Mouse (Mus musculus) lung, adult 2 months (tissue): ENCODE results near the gene Slc22a3. TPM values are rescaled to one million over a fixed set of nuclear protein-coding genes. Genes with fewer than 3 reads are reported as not detected.

Experiments used
- DNase-seq: peaks from one replicate; pipeline ENCODE4 v3.0.0; 2022
- H3K4me1 ChIP-seq: fragments of 200-500 bp; 2 replicates; pipeline ENCODE4 v1.6.1; 2011; ENCODE audit warnings: low read length; ENCODE audit not compliant: control insufficient read depth, insufficient read depth
- H3K4me3 ChIP-seq: fragments of 200-500 bp; replicated peaks from 2 replicates; pipeline ENCODE3; 2011; ENCODE audit warnings: low read depth, mild to moderate bottlenecking, control low read depth, low read length; ENCODE audit errors: extremely low read depth
- CTCF ChIP-seq: fragments of 200-500 bp; IDR thresholded peaks from 2 replicates; pipeline ENCODE4 v1.5.1; 2011; ENCODE audit warnings: mild to moderate bottlenecking, low read length, control low read depth; ENCODE audit not compliant: insufficient read depth
- POLR2A ChIP-seq: fragments of 200-500 bp; IDR thresholded peaks from 2 replicates; pipeline ENCODE4 v1.6.1; 2011; ENCODE audit warnings: low read depth, mild to moderate bottlenecking, control low read depth, low read length, borderline replicate concordance; ENCODE audit errors: extremely low read depth
- WGBS: fragments of 180-500 bp; shearing (Covaris S2); methylation state at CpG from one replicate; pipeline ENCODE4 v1.1.7; 2018; 5-methylcytosine and 5-hydroxymethylcytosine counted together
- polyA plus RNA-seq: library from polyadenylated mRNA; depleted of rRNA; stranded (reverse); fragments of >200 nt; gene quantifications from 2 replicates; pipeline ENCODE4 v1.2.3, GENCODE M21; 2012; rRNA removed

Slc22a3 gene
- polyA plus RNA-seq, 1 experiment: 6.0 TPM

- Histone ChIP-seq H3K4me3 (no peak overlapping the region), H3K4me1 (no peaks in the 10 kb centered on the region)
- TF ChIP-seq CTCF (no peak), POLR2A (no peak)
- WGBS: 70% methylated on average over 4 of the region's 4 CpGs
- no peak for DNase-seq
Observed at GRCm38 (mm10) chr17:12380287-12380686, 127.2 kb downstream of the Slc22a3 start.

GRCm38 (mm10) chr17:12377981-12378705 is 129.4 kb downstream of the Slc22a3 start, which contains the start of gene Plg:
Plg (plus strand) TSS chr17:12378608.
- Histone ChIP-seq H3K4me3 (no peak within 1 kb of the TSS), H3K4me1 (no peaks in the 10 kb centered on the region)
- 84% methylated on average over 11 of the region's 11 CpGs for WGBS
- DNase-seq: no peak
- TF ChIP-seq POLR2A (no peak), CTCF (no peak)

GRCm38 (mm10) chr17:12373601-12374144 is 133.8 kb downstream of the Slc22a3 start:
- TF ChIP-seq POLR2A (no peak), CTCF (no peak)
- no peak for DNase-seq
- 60% methylated on average over 3 of the region's 3 CpGs for WGBS

GRCm38 (mm10) chr17:12372021-12372420 is 135.5 kb downstream of the Slc22a3 start:
- H3K4me3 ChIP-seq: no peak overlapping the region
- peak; percentile 68 for DNase-seq
- WGBS: 5% methylated on average over 4 of the region's 4 CpGs
- no peaks in the 10 kb centered on the region for H3K4me1 ChIP-seq
- TF ChIP-seq POLR2A (no peak), CTCF (peak; percentile 97)

More at GRCm38 (mm10) chr17:12373601-12374144, 133.8 kb downstream of the Slc22a3 start:
- Histone ChIP-seq H3K4me1 (no peaks in the 10 kb centered on the region), H3K4me3 (no peak overlapping the region)

- peak; percentile 27 for DNase-seq
- TF ChIP-seq CTCF (no peak), POLR2A (no peak)
- no peak overlapping the region for H3K4me3 ChIP-seq
- WGBS: 24% methylated on average over 10 of the region's 10 CpGs
- H3K4me1 ChIP-seq: no peaks in the 10 kb centered on the region
Observed at GRCm38 (mm10) chr17:12371310-12371925, 136.1 kb downstream of the Slc22a3 start.

GRCm38 (mm10) chr17:12370289-12370688 is 137.2 kb downstream of the Slc22a3 start:
- no peak for TF ChIP-seq CTCF
- no peak for TF ChIP-seq POLR2A
- no peak overlapping the region for H3K4me3 ChIP-seq
- 71% methylated on average over 4 of the region's 4 CpGs for WGBS
- H3K4me1 ChIP-seq: no peaks in the 10 kb centered on the region
- DNase-seq: no peak

- DNase-seq: no peak
- TF ChIP-seq CTCF (no peak), POLR2A (no peak)
- 0 out of 2 replicates have a peak, but pooled peaks cover under 1% of the 10 kb centered on the region for H3K4me1 ChIP-seq
- no peak overlapping the region for H3K4me3 ChIP-seq
- WGBS: 54% methylated on average over 5 of the region's 5 CpGs
Observed at GRCm38 (mm10) chr17:12369393-12369792, 138.1 kb downstream of the Slc22a3 start.

Other genes starting within 250 kb of the Slc22a3 start
- gene Map3k4, start 188.9 kb downstream of the Slc22a3 start, polyA plus RNA-seq: 32.9 and 42.8 TPM in 2 replicates
- gene Plg, start 129.1 kb downstream of the Slc22a3 start, polyA plus RNA-seq: 0.27 and 0.59 TPM in 2 replicates
- 0.08 TPM in 1 of 2 replicates, not detected in the other for gene Slc22a2, start 76.4 kb upstream of the Slc22a3 start, polyA plus RNA-seq
- 0.43 and 1.7 TPM in 2 replicates for gene Slc22a1, start 168.1 kb upstream of the Slc22a3 start, polyA plus RNA-seq